In genomic region chr17:31392041-31392440, GRCm38 (mm10) we compare ENCODE assay signal across 29 mouse cellular contexts. TPM values are rescaled to one million over a fixed set of nuclear protein-coding genes. Genes with fewer than 3 reads are reported as not detected.
DNase-seq lines count a peak whose midpoint lies in the region; ATAC-seq and TF ChIP-seq lines count a peak whose summit lies in the region.
"Had no signal": no experiment of that assay in that cellular context is flagged by ENCODE, and none has a peak within 500 bp of the region (broad histone marks: within the 10 kb centered on the region; RNA-seq: fewer than 3 reads in every experiment).

No protein-coding gene starts in this region.

- no peak for DNase-seq in heart, embryonic 10.5 days (ENCODE audit: low spot score)
- no peak for DNase-seq in heart, adult 18-20 months
- peak; percentile 58 for DNase-seq in kidney, adult 9 months
- no peak for DNase-seq in kidney, postnatal 25 days
- no peak for DNase-seq in liver, postnatal 0 days
- no peak for DNase-seq in liver
- no peak for DNase-seq in limb, embryonic 10.5 days (ENCODE audit: low spot score)
- DNase-seq: adrenal gland, adult 8-10 months; adrenal gland, postnatal 25 days; cerebellum, adult 11-12 months; cerebellum, adult 8-10 months; cerebellum, postnatal 10 days; cerebellum, postnatal 36 days; embryo, embryonic 11 days; gastrocnemius, postnatal 10 days; gastrocnemius, postnatal 36 days; heart, postnatal 10 days; heart, postnatal 36 days had no signal

- 84% methylated on average over 5 of the region's 5 CpGs for WGBS in heart, embryonic 10.5 days
- WGBS in liver, postnatal 0 days (ENCODE audit: insufficient replicate concordance), result 73% methylated on average over 5 of the region's 5 CpGs
- 79% methylated on average over 5 of the region's 5 CpGs for WGBS in limb, embryonic 10.5 days

- no peaks in the 10 kb centered on the region for H3K36me3 ChIP-seq in heart, embryonic 10.5 days
- no peaks in the 10 kb centered on the region for H3K36me3 ChIP-seq in liver, postnatal 0 days (replicated peaks; ENCODE audit: insufficient read depth, low read length)
- H3K36me3 ChIP-seq in limb, embryonic 10.5 days, result peaks cover 6% of the 10 kb centered on the region; the same call in 1 of the 2 replicates
- H3K36me3 ChIP-seq: embryonic facial prominence, embryonic 13.5 days; forebrain, embryonic 12.5 days; forebrain, embryonic 15.5 days; heart, embryonic 12.5 days; heart, embryonic 15.5 days; hindbrain, embryonic 10.5 days; hindbrain, embryonic 13.5 days had no signal

- H3K4me3 ChIP-seq in heart, embryonic 10.5 days, result no peak overlapping the region
- no peak overlapping the region for H3K4me3 ChIP-seq in liver, postnatal 0 days (ENCODE audit: low read depth, low read length)
- H3K4me3 ChIP-seq in limb, embryonic 10.5 days, result no peak overlapping the region
- H3K4me3 ChIP-seq: embryonic facial prominence, embryonic 10.5 days; embryonic facial prominence, embryonic 13.5 days; erythroblast, embryonic 14.5 days; forebrain, embryonic 12.5 days; forebrain, embryonic 15.5 days; heart, embryonic 12.5 days; heart, embryonic 15.5 days; hindbrain, embryonic 10.5 days; hindbrain, embryonic 13.5 days had no signal

- H3K9me3 ChIP-seq in heart, embryonic 10.5 days, result no peaks in the 10 kb centered on the region
- H3K9me3 ChIP-seq in liver, postnatal 0 days (ENCODE audit: low read length), result no peaks in the 10 kb centered on the region
- H3K9me3 ChIP-seq in limb, embryonic 10.5 days (replicated peaks), result no peaks in the 10 kb centered on the region
- H3K9me3 ChIP-seq: embryonic facial prominence, embryonic 10.5 days; embryonic facial prominence, embryonic 13.5 days; forebrain, embryonic 12.5 days; forebrain, embryonic 15.5 days; heart, embryonic 12.5 days; heart, embryonic 15.5 days; hindbrain, embryonic 10.5 days; hindbrain, embryonic 13.5 days had no signal

- H3K27me3 ChIP-seq in heart, embryonic 10.5 days (ENCODE audit: insufficient read depth, poor library complexity, severe bottlenecking), result peaks cover 18% of the 10 kb centered on the region
- H3K27me3 ChIP-seq in liver, postnatal 0 days (ENCODE audit: insufficient read depth, low read length), result 0 out of 2 replicates have a peak, but pooled peaks cover 2% of the 10 kb centered on the region
- H3K27me3 ChIP-seq in limb, embryonic 10.5 days (ENCODE audit: low read depth, poor library complexity, severe bottlenecking), result peaks cover 24% of the 10 kb centered on the region
- H3K27me3 ChIP-seq: forebrain, embryonic 12.5 days; forebrain, embryonic 15.5 days; hindbrain, embryonic 13.5 days had no signal

- H3K4me2 ChIP-seq in liver, postnatal 0 days (ENCODE audit: low read depth, low read length), result no peak overlapping the region
- H3K4me2 ChIP-seq: embryonic facial prominence, embryonic 13.5 days; forebrain, embryonic 12.5 days; forebrain, embryonic 15.5 days; heart, embryonic 12.5 days; heart, embryonic 15.5 days; hindbrain, embryonic 13.5 days had no signal

- TF ChIP-seq CTCF in liver, postnatal 0 days (IDR thresholded peaks at IDR 0.05; ENCODE audit: low read depth), result no peak

- peaks cover 50% of the 10 kb centered on the region for H3K4me1 ChIP-seq in heart, embryonic 10.5 days
- peaks cover 5% of the 10 kb centered on the region for H3K4me1 ChIP-seq in liver, postnatal 0 days (ENCODE audit: insufficient read depth)
- H3K4me1 ChIP-seq in limb, embryonic 10.5 days, result peaks cover 56% of the 10 kb centered on the region

- no peak overlapping the region for H3K9ac ChIP-seq in liver, postnatal 0 days (replicated peaks)
- H3K9ac ChIP-seq: forebrain, embryonic 12.5 days; forebrain, embryonic 15.5 days; heart, embryonic 12.5 days; heart, embryonic 15.5 days had no signal

- ATAC-seq in liver, postnatal 0 days, result no peak
- ATAC-seq in frontal cortex, adult (ENCODE audit: low TSS enrichment), result no peak
- ATAC-seq: activated CD4-positive, CD25-positive, alpha-beta regulatory T cell, adult 4 months; forebrain, embryonic 15.5 days had no signal

- no peak for TF ChIP-seq EP300 in liver, postnatal 0 days (IDR thresholded peaks at IDR 0.05; ENCODE audit: low read depth)

- H3K27ac ChIP-seq in heart, embryonic 10.5 days, result peak overlapping the region; percentile 30; the same call in 1 of the 2 replicates
- 0 out of 2 replicates have a peak overlapping the region, but pooled peaks have one; percentile 16 for H3K27ac ChIP-seq in liver, postnatal 0 days (ENCODE audit: low read depth)
- 0 out of 2 replicates have a peak overlapping the region, but pooled peaks have one; percentile 25 for H3K27ac ChIP-seq in limb, embryonic 10.5 days
- H3K27ac ChIP-seq: embryonic facial prominence, embryonic 10.5 days; embryonic facial prominence, embryonic 13.5 days; forebrain, embryonic 12.5 days; forebrain, embryonic 15.5 days; heart, embryonic 15.5 days; hindbrain, embryonic 10.5 days; hindbrain, embryonic 13.5 days had no signal

RNA-seq across cellular contexts. Expression of gene Pde9a, which starts 6.0 kb away (rescaled TPM):
- 5.9 and 14.4 TPM in 2 replicates for polyA plus RNA-seq in heart, embryonic 10.5 days (2016; fragmentation: Nextera tagmentation; extraction: Ambion mirVana)
- 1 to 10 TPM; 3.4 to 3.8 TPM for total RNA-seq in heart, adult 18-20 months (2021)
- polyA plus RNA-seq in liver, postnatal 0 days (2015; fragmentation: Nextera tagmentation; extraction: Ambion mirVana), result 5.7 and 7.6 TPM in 2 replicates
- 20.4 and 27.2 TPM in 2 replicates for polyA plus RNA-seq in limb, embryonic 10.5 days (2016; fragmentation: Nextera tagmentation; extraction: Ambion mirVana)
- polyA plus RNA-seq: erythroblast, embryonic 14.5 days had no signal
